Mouse (Mus musculus): ENCODE data around the gene Emd. TPM values are rescaled to one million over a fixed set of nuclear protein-coding genes. Genes with fewer than 3 reads are reported as not detected.

The Emd gene
- polyA plus RNA-seq, 1 experiment: 41.6 TPM

- H3K36me3 ChIP-seq (ENCODE audit: control insufficient read depth, insufficient read depth, low read length): peaks cover 26% of the 10 kb centered on the region
- peak within 1 kb of the TSS; percentile 97 for H3K27ac ChIP-seq (ENCODE audit: insufficient read depth, low read length)
- peaks cover 3% of the 10 kb centered on the region; the same call in 1 of the 2 replicates for H3K4me1 ChIP-seq (ENCODE audit: control insufficient read depth, insufficient read depth, insufficient read length)
- H3K4me3 ChIP-seq (ENCODE audit: extremely low read depth, insufficient read depth, insufficient read length): peak within 1 kb of the TSS; percentile 85
- DNase-seq (ENCODE audit: low read depth in 1 of 2, low spot score in 2 of 2): peak; percentile 57 to 74
- H3K27me3 ChIP-seq (ENCODE audit: control insufficient read depth, insufficient read depth, low read length): no peaks in the 10 kb centered on the region
- 21% methylated on average over 37 of the region's 41 CpGs for WGBS
- TF ChIP-seq POLR2A (IDR thresholded peaks at IDR 0.05; ENCODE audit: low read depth, low read length) (peak; percentile 92), CTCF (IDR thresholded peaks at IDR 0.05; ENCODE audit: extremely low read depth, insufficient read depth, insufficient read length, insufficient replicate concordance) (no peak)
These were observed 50.6 kb downstream of the Emd start, which contains the start of gene Gdi1 for GRCm38 (mm10) chrX:74304867-74305700. Gdi1 (plus strand) TSS chrX:74304998.

Other genes with a start within 250 kb of the Emd start
- 159 and 239 TPM in 2 replicates for gene Irak1, start 230.8 kb upstream of the Emd start, polyA plus RNA-seq (2012; rRNA removed)
- not detected in 2 replicates for gene Opn1mw, start 127.2 kb upstream of the Emd start, polyA plus RNA-seq (2012; rRNA removed)
- gene Mecp2, start 119.3 kb upstream of the Emd start, polyA plus RNA-seq (2012; rRNA removed): 5.5 and 6.1 TPM in 2 replicates
- gene Tex28, start 86.8 kb upstream of the Emd start, polyA plus RNA-seq (2012; rRNA removed): not detected in 2 replicates
- gene Tktl1, start 77.4 kb upstream of the Emd start, polyA plus RNA-seq (2012; rRNA removed): 0.07 and 0.11 TPM in 2 replicates
- 499 and 568 TPM in 2 replicates for gene Flna, start 4.9 kb upstream of the Emd start, polyA plus RNA-seq (2012; rRNA removed)
- 1,039 and 1,194 TPM in 2 replicates for gene Rpl10, start 16.1 kb downstream of the Emd start, polyA plus RNA-seq (2012; rRNA removed)
- 87.5 and 113 TPM in 2 replicates for gene Taz, start 27.2 kb downstream of the Emd start, polyA plus RNA-seq (2012; rRNA removed)
- 12.0 and 14.0 TPM in 2 replicates for gene Dnase1l1, start 27.6 kb downstream of the Emd start, polyA plus RNA-seq (2012; rRNA removed)
- gene Atp6ap1, start 42.4 kb downstream of the Emd start, polyA plus RNA-seq (2012; rRNA removed): 267 and 342 TPM in 2 replicates
- gene Gdi1, start 50.3 kb downstream of the Emd start, polyA plus RNA-seq (2012; rRNA removed): 182 and 192 TPM in 2 replicates
- 13.4 and 14.5 TPM in 2 replicates for gene Fam50a, start 58.3 kb downstream of the Emd start, polyA plus RNA-seq (2012; rRNA removed)
- 12.1 and 12.3 TPM in 2 replicates for gene Plxna3, start 74.4 kb downstream of the Emd start, polyA plus RNA-seq (2012; rRNA removed)
- gene Lage3, start 98.9 kb downstream of the Emd start, polyA plus RNA-seq (2012; rRNA removed): 28.1 and 29.0 TPM in 2 replicates
- gene Ubl4a, start 118.5 kb downstream of the Emd start, polyA plus RNA-seq (2012; rRNA removed): 24.1 and 24.5 TPM in 2 replicates
- gene Slc10a3, start 118.7 kb downstream of the Emd start, polyA plus RNA-seq (2012; rRNA removed): 14.0 and 15.0 TPM in 2 replicates
- 25.4 and 32.9 TPM in 2 replicates for gene Fam3a, start 138.6 kb downstream of the Emd start, polyA plus RNA-seq (2012; rRNA removed)
- gene Ikbkg, start 138.6 kb downstream of the Emd start, polyA plus RNA-seq (2012; rRNA removed): 10.1 and 14.7 TPM in 2 replicates
- gene G6pdx, start 174.5 kb downstream of the Emd start, polyA plus RNA-seq (2012; rRNA removed): 18.9 and 19.7 TPM in 2 replicates
- not detected in 2 replicates for gene Gm6880, start 226.7 kb downstream of the Emd start, polyA plus RNA-seq (2012; rRNA removed)